Mouse (Mus musculus) kidney, adult 2 months (tissue): ENCODE measurements at regions not wholly inside any gene's neighbourhood (a gene's known extent, or its start where the extent isn't known, plus 50 kb on each side); places are given as distances from the start of the nearest gene placed in this dataset.

ENCODE experiments used
- CTCF ChIP-seq: fragments of 200-500 bp; conservative IDR thresholded peaks from 2 replicates; pipeline ENCODE4 v1.5.1; 2011; ENCODE audit warnings: low read depth, mild to moderate bottlenecking, control low read depth, low read length, moderate library complexity, mixed read lengths; ENCODE audit not compliant: insufficient read depth, insufficient read length
- POLR2A ChIP-seq: fragments of 200-500 bp; IDR thresholded peaks from one replicate; pipeline ENCODE4 v1.6.1; 2011; ENCODE audit warnings: low read depth, low read length, control low read depth

DNA sequence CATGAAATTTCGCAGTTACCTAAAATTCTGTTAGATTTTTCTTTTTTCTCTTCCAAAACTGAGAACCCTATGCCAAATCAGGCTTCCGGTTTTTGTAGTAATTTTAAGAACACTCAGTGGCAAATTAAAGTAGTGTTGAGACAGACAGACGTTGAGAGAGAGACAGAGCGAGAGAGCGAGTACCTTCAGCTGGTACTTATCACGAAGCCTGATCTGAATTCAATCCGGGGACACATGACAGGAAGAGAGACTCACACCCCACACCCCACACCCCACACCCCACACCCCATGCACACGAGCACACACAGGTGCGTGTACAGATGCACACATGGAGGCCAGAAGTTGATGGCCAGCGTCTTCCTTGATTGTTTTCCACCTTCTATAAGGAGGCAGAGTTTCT is 102.0 kb upstream of the Cxadr start:
- TF ChIP-seq POLR2A (no peak), CTCF (no peak)
